Mouse (Mus musculus) cerebellum, adult (tissue): ENCODE measurements around the gene Aoc1.

Source experiments
- ATAC-seq: cut with Nextera tagmentation; 2 replicates; pipeline ENCODE4 v1.9.2; 2017; ENCODE audit warnings: mild to moderate bottlenecking, moderate library complexity, mixed read lengths; ENCODE audit not compliant: insufficient number of reproducible peaks, low FRiP score, low TSS enrichment

The Aoc1 gene

DNA sequence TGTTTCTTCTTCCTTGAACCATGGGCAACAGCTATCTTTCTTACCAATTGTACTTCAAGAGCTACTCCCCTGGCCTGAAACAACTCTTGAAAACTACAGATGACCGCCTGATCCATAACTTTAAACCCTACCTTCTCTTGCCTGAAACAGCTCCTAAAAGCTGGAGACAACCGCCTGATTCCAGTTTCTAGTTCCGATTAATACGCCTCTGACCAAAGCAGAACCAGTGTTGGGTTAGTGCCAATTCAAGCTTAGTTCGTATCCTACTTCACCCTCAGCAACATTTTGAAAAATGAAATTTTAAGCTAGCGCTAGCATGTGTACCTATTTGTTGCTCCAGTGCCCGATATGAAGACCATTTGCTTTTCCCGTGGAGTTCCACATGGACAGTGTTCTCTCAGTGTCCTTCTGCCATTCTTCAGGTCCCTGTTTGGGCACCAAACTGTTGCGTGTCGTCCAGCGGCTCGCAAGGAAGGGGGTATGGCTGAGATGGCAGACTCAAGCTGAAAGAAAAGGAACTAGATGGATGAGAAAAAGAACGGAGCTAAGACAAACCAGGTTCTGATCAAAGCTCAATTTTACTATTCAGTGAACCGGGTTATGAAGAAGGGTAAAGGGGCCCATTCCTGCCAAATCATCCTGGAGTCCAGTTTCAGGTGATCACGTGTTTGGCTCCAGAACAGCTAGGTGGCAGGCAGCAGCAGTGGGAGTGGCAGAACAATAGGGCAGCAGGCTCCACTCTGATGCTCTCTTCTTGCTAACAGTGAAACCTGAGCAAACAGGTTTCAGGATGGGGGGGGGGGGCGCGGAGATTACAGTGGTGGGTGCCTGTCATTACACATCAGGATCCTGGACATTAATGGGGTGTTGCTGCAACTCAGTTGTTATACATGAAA lies 30.1 kb downstream of the Aoc1 start:
- ATAC-seq: no peak

DNA sequence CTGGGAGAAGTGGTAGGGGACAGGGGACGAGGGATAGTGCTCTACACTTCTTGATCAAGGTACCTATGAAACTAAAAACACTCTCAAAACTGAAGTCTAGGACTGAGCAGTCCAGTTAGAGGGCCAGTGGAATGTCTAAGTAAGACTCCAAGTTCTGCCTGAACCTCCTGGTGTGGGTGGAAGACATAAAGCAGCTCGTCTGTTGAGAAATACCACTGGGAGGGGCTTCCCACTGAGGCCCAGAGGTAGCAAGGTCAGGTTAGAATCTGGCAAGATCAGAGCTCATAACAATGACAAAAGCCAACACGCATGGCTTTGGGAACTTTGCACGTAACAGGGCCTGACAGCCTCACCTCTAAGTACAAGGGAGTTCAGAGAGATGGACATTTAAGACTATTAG lies 30.7 kb downstream of the Aoc1 start:
- ATAC-seq: no peak

DNA sequence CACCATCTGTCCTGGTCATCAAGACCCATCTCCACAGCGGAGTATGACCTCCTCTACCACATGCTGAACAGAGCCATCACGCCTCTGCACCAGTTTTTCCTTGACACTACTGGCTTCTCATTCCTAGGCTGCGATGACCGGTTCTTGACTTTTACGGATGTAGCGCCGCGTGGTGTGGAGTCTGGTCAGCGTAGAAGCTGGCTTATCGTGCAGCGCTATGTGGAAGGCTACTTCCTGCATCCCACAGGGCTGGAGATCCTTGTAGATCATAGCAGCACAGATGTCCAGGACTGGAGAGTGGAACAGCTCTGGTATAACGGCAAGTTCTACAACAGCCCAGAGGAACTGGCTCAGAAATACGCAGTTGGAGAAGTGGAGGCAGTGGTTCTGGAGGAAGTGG lies 32.9 kb downstream of the Aoc1 start:
- ATAC-seq: no peak

DNA sequence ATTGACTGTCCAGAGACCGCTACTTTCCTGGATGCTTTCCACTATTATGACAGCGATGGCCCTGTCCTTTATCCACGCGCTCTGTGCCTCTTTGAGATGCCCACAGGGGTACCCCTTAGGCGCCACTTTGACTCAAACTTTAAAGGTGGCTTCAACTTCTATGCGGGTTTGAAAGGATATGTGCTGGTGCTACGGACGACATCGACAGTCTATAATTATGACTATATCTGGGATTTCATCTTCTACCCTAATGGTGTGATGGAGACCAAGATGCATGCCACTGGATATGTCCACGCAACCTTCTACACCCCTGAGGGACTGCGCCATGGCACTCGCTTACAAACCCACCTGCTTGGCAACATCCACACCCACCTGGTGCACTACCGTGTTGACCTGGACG lies 33.7 kb downstream of the Aoc1 start:
- no peak for ATAC-seq

DNA sequence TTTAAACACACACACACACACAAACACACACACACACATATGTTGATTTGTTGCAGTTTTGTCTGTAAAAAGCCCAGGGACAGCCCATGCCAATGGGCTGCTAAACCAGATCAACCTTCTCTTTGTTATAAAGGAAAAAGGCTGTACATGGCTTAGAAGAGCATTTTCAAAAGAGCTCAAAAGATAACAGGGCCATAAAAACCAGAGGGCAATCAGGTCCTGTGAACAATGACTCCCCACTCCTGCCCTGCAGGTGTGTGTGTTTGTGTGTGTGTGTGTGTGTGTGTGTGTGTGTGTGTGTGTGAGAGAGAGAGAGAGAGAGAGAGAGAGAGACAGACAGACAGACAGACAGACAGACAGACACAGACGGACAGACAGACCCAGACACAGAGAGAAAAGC lies 36.5 kb downstream of the Aoc1 start:
- ATAC-seq: no peak

DNA sequence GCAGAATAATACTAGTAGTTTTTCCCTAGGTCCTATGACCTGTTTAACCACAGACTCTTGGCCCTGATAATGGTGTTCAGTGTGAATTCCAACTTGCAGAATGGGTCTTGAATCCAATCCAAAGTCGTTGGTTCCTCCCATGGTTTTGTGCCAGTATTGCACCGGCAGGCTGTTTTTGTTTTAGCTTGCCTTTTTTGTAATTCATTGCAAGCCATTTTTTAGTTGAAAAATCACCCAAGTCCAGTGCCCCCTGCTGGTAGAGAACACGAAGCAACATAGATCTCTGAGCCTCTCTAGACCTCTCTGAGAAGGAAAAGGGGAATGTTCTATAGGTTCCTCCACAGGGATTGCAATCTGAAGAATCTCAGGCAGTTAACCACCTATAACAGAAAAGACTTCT lies 39.3 kb downstream of the Aoc1 start:
- no peak for ATAC-seq

DNA sequence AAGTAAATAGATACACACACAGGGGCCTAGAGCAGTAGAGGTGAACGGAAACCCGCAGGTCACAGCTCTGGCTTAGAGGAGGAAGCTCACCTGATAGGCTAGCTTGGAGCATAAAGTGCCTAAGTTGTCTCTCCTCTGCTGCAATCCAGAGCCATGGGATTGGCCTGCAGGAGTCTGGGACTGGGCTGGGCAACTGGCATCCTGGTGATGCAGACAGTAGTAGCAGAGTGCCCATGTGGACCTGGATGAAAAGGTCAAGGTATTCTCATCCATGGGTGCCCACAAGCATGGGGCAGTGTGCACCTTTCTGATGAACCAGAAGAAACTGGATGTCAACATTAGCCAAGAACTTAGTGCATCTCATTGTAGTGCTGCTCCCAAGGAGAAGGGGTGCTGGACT lies 40.9 kb downstream of the Aoc1 start:
- ATAC-seq: no peak

DNA sequence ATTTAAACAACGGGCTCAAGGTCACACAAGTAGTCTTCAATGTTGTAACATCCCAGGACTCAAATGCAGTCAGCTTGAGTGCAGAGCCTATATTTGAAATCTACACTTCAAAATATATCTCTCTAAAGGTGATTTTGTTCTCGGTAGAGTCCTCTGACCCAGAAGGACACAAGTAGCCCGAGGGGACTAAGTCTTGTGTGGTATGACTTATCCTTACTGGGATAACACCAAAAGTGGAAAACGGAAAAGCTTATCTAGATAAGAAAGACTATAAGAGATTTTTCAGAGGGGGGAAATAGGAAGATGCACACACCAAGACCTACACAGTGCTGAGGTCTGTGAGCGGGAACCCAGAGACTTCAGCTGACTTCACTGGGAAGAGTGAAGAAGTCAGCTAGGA lies 56.9 kb downstream of the Aoc1 start, which contains the start of gene 1600015I10Rik:
Gene 1600015I10Rik (plus strand): TSS at position 301 of the 400 bp plus-strand sequence.
- ATAC-seq: no peak

DNA sequence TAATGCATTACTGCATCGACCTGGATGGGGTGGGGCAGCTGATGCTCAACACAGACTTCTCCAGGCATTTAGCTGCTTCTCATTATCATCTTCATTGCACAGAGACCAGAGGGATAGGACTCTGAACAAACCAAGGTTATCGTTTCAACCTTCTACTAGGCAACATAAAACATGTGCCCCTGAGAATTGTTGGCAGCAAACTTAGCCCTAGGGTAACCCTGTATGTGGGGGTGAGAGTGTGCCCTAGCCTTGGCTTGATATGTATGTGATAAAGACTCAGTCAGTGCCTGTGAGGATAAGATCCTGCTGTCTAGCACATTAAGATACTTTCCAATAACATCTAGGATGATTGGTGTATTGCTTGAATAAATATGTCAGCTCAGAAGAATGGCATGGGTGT lies 76.9 kb downstream of the Aoc1 start:
- ATAC-seq: no peak

DNA sequence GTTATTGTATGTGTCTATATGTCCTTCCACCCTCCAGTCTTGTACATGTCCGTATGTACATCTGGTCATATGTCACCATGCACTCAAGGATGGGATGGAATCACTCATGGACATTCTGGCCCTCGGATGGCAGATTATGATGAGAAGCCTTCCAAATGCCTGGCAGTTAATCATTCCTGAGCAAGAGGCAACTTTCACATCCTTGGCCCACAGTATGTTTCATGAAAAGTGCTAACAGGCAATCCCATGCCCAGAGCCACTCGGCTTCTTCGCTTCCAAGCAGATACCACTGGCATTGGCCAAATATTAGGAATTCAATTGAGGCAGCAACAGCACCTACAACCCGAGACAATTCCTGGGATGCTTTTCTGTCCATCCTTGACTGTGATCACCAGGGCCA lies 78.0 kb downstream of the Aoc1 start:
- ATAC-seq: no peak

DNA sequence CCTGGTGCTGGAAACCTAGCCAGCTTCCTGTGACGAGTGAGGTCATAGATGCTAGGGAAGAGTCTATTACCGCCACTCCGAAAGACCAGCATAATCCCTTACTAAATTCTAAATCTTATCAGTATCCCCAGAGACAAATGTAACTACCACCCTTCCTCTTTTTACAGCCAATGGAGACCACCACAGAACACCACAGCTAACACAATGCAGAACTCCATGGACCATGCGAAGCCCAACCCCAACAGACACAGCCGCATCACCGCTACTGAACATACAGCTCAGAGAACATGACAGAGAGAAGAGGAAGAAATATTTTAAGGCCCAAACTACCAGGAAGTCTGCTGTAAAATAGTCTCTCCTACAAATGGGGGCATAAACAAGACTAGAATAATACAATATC lies 78.9 kb downstream of the Aoc1 start:
- ATAC-seq: no peak

DNA sequence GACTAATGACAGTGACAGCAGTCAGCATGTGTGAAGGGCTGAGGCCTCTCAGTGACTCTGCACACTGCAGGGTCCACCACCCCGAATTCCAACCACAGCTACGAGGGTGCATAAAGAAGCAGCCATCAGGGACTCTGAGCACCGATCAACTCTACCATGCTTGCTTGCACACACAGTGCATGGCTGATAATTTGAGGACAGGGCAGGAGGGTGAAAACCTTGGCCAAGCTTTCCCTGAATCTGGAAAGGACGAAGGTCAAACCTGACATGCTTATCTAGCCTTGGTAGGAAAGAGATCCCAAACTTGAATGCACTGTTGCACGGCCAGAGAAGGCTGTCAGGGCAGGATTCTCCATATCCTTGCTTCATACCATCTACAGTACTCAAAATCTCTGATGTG lies 80.5 kb downstream of the Aoc1 start:
- no peak for ATAC-seq

DNA sequence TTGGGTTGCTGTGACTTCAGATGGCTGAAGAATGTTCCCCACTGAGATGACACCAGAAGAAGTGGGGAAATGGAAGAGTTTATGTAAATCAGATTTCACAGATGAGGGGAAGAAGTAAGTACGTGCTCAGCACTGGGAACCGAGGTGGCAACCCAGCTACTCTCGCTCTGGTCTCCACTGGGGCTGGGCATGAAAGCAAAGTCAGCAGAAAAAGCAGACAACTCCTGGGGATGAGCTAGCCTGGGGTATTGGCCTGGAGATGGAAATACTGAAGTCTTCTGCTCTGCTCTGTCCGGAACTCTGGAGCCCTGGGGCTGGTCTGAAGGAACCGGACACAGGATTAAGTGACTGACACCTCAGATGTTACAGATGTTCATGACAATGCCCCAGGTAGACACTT lies 81.5 kb downstream of the Aoc1 start:
- no peak for ATAC-seq

DNA sequence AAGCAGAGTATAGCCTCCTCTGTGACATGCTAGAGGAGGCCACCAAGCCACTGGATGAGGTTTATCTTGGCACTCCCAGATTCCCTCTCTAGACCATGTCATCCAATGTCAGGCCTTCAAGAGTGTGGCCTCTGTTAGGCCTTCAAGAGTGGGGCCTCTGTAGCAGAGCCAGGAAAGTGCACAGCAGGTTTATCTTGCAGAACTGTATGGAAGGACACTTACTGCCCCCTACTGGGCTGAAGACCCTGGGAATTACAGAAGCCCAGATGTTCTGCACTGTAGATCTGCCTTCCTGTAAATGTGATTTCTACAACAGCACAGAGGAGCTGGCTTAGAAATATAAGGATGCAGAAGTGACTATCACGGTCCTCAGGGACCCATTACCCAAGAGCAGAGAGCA lies 82.2 kb downstream of the Aoc1 start:
- ATAC-seq: no peak

DNA sequence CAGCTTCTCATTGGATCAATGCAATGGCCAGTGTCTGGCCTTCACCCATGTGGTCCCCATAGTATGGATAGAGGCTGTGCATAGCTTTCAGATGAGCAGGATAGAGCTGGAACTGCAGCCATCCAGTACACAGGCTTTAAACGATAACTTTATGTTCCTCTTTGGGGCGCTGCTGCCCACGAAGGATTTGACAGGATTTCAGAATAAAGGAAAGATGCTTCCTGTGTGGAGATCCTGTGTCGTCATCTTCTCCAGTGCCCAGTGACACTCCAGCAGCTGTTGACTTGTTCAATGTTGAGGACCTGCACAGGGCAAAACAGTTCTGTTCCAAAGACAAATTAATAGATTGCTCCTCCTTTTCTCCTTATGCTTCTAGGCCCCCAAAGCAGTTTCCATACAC lies 84.1 kb downstream of the Aoc1 start:
- ATAC-seq: no peak

DNA sequence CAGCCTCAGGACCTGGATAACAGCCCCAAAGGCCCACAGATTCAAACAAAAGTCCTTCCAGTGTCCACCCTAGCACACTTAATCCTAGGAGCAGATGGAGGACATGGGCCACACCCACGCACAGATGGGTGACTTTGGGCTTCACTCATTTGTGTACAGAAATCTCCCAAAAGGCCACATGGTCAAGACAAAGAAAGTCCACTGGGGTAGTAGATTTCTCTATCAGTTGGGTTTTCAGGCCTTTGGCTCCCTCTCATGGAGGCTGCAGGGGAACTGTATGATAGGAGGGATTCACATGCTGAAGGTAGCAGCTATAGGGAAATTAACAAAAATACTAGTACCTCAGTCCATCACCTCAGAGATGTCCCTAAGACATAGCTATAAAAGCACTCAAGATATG lies 85.4 kb downstream of the Aoc1 start:
- ATAC-seq: no peak
